Mouse (Mus musculus) heart, postnatal 0 days (tissue): ENCODE results near the gene Sars2.

Experiments used
- CTCF ChIP-seq: IDR thresholded peaks from 2 replicates; pipeline ENCODE4 v1.5.1; 2016; ENCODE audit warnings: antibody characterized with exemption, control low read depth, low read depth
- EP300 ChIP-seq: IDR thresholded peaks from 2 replicates; pipeline ENCODE4 v1.6.1; 2016; ENCODE audit warnings: antibody characterized with exemption, low read depth

- TF ChIP-seq CTCF (0 out of 2 replicates have a peak, but pooled peaks have one; percentile 11), EP300 (no peak)
Observed at GRCm38 (mm10) chr7:28715598-28715997, 26.2 kb upstream of the Sars2 start.
